Comparison of ENCODE assay signal across 14 mouse cellular contexts in the genomic region with DNA sequence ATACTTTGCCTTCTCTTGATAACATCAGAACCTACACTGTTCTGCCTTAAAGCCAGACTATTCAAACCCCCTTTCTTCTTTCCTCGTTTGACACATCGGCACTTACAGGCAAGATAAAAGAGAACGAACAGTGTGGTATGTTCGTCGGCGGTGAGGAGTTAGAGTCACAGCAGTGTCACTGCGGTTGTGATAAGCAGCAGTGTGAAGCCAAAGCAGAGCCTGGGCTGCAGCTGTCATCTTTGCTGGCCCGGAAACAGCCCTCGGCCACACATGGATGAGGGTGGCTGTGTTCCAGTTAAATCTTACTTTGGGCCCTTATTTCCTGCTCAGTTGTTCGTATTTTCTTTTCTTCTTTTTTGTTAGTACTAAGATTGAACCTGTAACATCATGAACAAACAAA. TPM values are rescaled to one million over a fixed set of nuclear protein-coding genes. Genes with fewer than 3 reads are reported as not detected.
DNase-seq lines count a peak whose midpoint lies in the region; ATAC-seq and TF ChIP-seq lines count a peak whose summit lies in the region.
"Had no signal": no experiment of that assay in that cellular context is flagged by ENCODE, and none has a peak within 500 bp of the region (broad histone marks: within the 10 kb centered on the region; RNA-seq: fewer than 3 reads in every experiment).

No protein-coding gene starts in this region.

- peaks cover 6% of the 10 kb centered on the region; the same call in 1 of the 2 replicates for H3K9me3 ChIP-seq in heart, embryonic 12.5 days (replicated peaks)
- H3K9me3 ChIP-seq in liver, embryonic 14.5 days (ENCODE audit: control insufficient read depth, low read length): no peaks in the 10 kb centered on the region
- H3K9me3 ChIP-seq: embryonic facial prominence, embryonic 13.5 days; hindbrain, embryonic 10.5 days had no signal

- H3K4me1 ChIP-seq in kidney, adult 2 months (ENCODE audit: control insufficient read depth, insufficient read depth, low read length): no peaks in the 10 kb centered on the region
- peaks cover 24% of the 10 kb centered on the region for H3K4me1 ChIP-seq in heart, embryonic 12.5 days (replicated peaks)
- peaks cover 24% of the 10 kb centered on the region in 2 experiments for H3K4me1 ChIP-seq in liver, embryonic 14.5 days (replicated peaks; ENCODE audit: control insufficient read depth in 2 of 2, insufficient read depth in 2 of 2, low read length in 1 of 2)

- H3K36me3 ChIP-seq in kidney, adult 2 months (ENCODE audit: control insufficient read depth, insufficient read depth, low read length): no peaks in the 10 kb centered on the region; the same call in 1 of the 2 replicates
- H3K36me3 ChIP-seq in heart, embryonic 12.5 days: peaks cover 33% of the 10 kb centered on the region
- H3K36me3 ChIP-seq in liver, embryonic 14.5 days (replicated peaks; ENCODE audit: control insufficient read depth, insufficient read depth, low read depth): peaks cover 39% of the 10 kb centered on the region

- TF ChIP-seq EP300 in liver, embryonic 14.5 days (IDR thresholded peaks at IDR 0.05; ENCODE audit: low read depth): peak; percentile 36; the same call in 1 of the 2 replicates

- TF ChIP-seq POLR2A in kidney, adult 2 months (IDR thresholded peaks at IDR 0.05; ENCODE audit: low read depth, low read length): no peak

- peak; percentile 78 for ATAC-seq in heart, embryonic 12.5 days (ENCODE audit: insufficient number of reproducible peaks, low FRiP score)
- peak; percentile 85 for ATAC-seq in liver, embryonic 14.5 days (ENCODE audit: insufficient read depth)
- ATAC-seq: forebrain, postnatal 0 days; midbrain, embryonic 16.5 days had no signal

- H3K27ac ChIP-seq in kidney, adult 2 months (ENCODE audit: insufficient read depth, low read depth, low read length): no peak overlapping the region
- H3K27ac ChIP-seq in heart, embryonic 12.5 days (ENCODE audit: poor library complexity, severe bottlenecking): peak overlapping the region; percentile 22; the same call in 1 of the 2 replicates
- peak overlapping the region; percentile 84 for H3K27ac ChIP-seq in liver, embryonic 14.5 days
- H3K27ac ChIP-seq: embryonic facial prominence, embryonic 13.5 days; hindbrain, embryonic 10.5 days had no signal

- 79% methylated on average over 10 of the region's 10 CpGs for WGBS in kidney, adult 2 months
- WGBS in heart, embryonic 12.5 days: 17% methylated on average over 10 of the region's 10 CpGs
- WGBS in liver, embryonic 14.5 days (ENCODE audit: insufficient replicate concordance): 21% methylated on average over 10 of the region's 10 CpGs

- no peak overlapping the region for H3K9ac ChIP-seq in heart, embryonic 12.5 days
- no peak overlapping the region; the same call in 1 of the 2 replicates for H3K9ac ChIP-seq in liver, embryonic 14.5 days (replicated peaks)
- H3K9ac ChIP-seq: embryonic facial prominence, embryonic 13.5 days; forebrain, postnatal 0 days had no signal

- no peak for TF ChIP-seq CTCF in kidney, adult 2 months (conservative IDR thresholded peaks at IDR 0.05; ENCODE audit: insufficient read depth, insufficient read length, low read depth, low read length)
- TF ChIP-seq CTCF in liver, embryonic 14.5 days (IDR thresholded peaks at IDR 0.05; ENCODE audit: low read depth): no peak

- H3K4me3 ChIP-seq in kidney, adult 2 months (ENCODE audit: insufficient read depth, low read depth, low read length): no peak overlapping the region
- H3K4me3 ChIP-seq in heart, embryonic 12.5 days: no peak overlapping the region
- H3K4me3 ChIP-seq in liver, embryonic 14.5 days (ENCODE audit: insufficient read depth in 1 of 2, low read depth in 2 of 2, low read length in 2 of 2): no peak overlapping the region
- H3K4me3 ChIP-seq: embryonic facial prominence, embryonic 13.5 days; hindbrain, embryonic 10.5 days had no signal

- no peaks in the 10 kb centered on the region for H3K27me3 ChIP-seq in kidney, adult 2 months (replicated peaks; ENCODE audit: control insufficient read depth, insufficient read depth, low read length)
- H3K27me3 ChIP-seq in heart, embryonic 12.5 days (replicated peaks): no peaks in the 10 kb centered on the region
- no peaks in the 10 kb centered on the region for H3K27me3 ChIP-seq in liver, embryonic 14.5 days (ENCODE audit: control insufficient read depth, insufficient read depth, low read length)
- H3K27me3 ChIP-seq: embryonic facial prominence, embryonic 13.5 days had no signal

- DNase-seq in kidney, adult 2 months: peak; percentile 7
- no peak for DNase-seq in kidney, adult 18-20 months
- DNase-seq in c-Kit-positive CD71-positive TER-119-negative erythroid progenitor cells, embryonic 14.5 days (ENCODE audit: low read depth): peak; percentile 75
- peak in 1 of 3 experiments; percentile 55 for DNase-seq in liver, embryonic 14.5 days (ENCODE audit: low read depth in 3 of 3, low spot score in 3 of 3)
- no peak for DNase-seq in Muller cell, postnatal 12 days (ENCODE audit: inconsistent ontology term)
- no peak for DNase-seq in ovary, postnatal 14 days (ENCODE audit: low spot score)
- DNase-seq in cerebellum, adult 9-10 months: no peak
- DNase-seq: adrenal gland, postnatal 10 days; forebrain, postnatal 0 days; lung, adult 2 months had no signal

- no peak overlapping the region for H3K4me2 ChIP-seq in heart, embryonic 12.5 days
- H3K4me2 ChIP-seq in liver, embryonic 14.5 days (ENCODE audit: low read depth): peak overlapping the region; percentile 47
- H3K4me2 ChIP-seq: embryonic facial prominence, embryonic 13.5 days had no signal

RNA-seq across cellular contexts. Expression of a gene that starts 18.4 kb away (rescaled TPM):
- polyA plus RNA-seq in kidney, adult 2 months (2012; rRNA removed): 23.3 and 27.5 TPM in 2 replicates
- polyA plus RNA-seq in heart, embryonic 12.5 days (2016; fragmentation: Nextera tagmentation; extraction: Ambion mirVana): 32.3 and 34.1 TPM in 2 replicates
- 18.1 and 20.0 TPM in 2 replicates for polyA plus RNA-seq in liver, embryonic 14.5 days (2012; rRNA removed)
- 28.6 and 34.6 TPM in 2 replicates for polyA plus RNA-seq in liver, embryonic 14.5 days (2014; fragmentation: Nextera tagmentation; extraction: Ambion mirVana)

RNA-seq across cellular contexts. Expression of a gene that starts 31.8 kb away (rescaled TPM):
- 418 and 428 TPM in 2 replicates for polyA plus RNA-seq in kidney, adult 2 months (2012; rRNA removed)
- polyA plus RNA-seq in heart, embryonic 12.5 days (2016; fragmentation: Nextera tagmentation; extraction: Ambion mirVana): 144 and 145 TPM in 2 replicates
- 43.2 and 73.8 TPM in 2 replicates for polyA plus RNA-seq in liver, embryonic 14.5 days (2012; rRNA removed)
- polyA plus RNA-seq in liver, embryonic 14.5 days (2014; fragmentation: Nextera tagmentation; extraction: Ambion mirVana): 141 and 145 TPM in 2 replicates

Comparison
In these comparisons a context has a peak if more than half of its experiments do, and no peak if none do; other contexts are left out.
1. DNase-seq: peak in kidney, adult 2 months (single experiment) and c-Kit-positive CD71-positive TER-119-negative erythroid progenitor cells, embryonic 14.5 days (single experiment); none in kidney, adult 18-20 months (single experiment), Muller cell, postnatal 12 days (single experiment), ovary, postnatal 14 days (single experiment) and cerebellum, adult 9-10 months (single experiment).